Mouse (Mus musculus): ENCODE measurements around the gene Trmt10a.

Gene Trmt10a

DNA sequence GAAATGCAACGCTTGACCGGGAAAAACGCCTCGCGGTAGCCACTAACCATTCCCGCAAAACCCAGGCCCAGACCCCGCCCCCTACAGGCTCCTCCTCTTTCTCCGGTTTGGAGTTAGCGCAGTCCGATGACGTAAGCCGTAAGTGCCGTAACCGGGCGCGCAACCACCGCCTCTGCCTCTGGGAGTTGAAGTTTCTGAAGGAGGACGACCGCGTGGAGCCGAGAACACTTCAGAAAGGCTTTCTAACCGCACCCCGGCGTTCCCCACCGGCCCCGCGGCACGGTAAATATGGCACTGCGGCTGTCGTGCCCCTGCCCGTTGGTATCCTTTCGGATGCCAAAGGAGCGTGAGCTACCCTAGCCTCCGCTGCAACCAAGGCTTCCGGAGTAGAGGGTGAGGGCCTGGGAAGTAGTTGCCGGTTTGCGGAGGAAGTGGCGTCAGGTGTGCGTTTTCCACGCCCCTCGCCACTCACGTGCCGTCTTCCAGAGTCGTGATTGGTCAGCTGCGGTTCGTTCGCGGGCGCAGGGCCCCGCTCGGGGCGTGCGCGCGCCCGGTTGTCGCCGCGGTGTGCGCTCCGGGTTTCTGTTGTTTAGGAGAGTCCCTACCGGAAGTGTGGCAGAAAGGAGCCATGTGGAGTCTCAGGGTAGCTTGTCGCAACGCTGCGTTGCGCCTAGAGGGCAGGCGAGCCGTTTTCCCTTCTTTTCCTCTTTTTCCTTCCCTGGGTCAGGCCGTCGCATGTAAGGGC, at the start of gene Trmt10a:
Gene Trmt10a, plus strand, starts transcription at position 134 of the 745 bp plus-strand sequence.
- peak; percentile 96 for DNase-seq (ENCODE audit: low spot score)

DNA sequence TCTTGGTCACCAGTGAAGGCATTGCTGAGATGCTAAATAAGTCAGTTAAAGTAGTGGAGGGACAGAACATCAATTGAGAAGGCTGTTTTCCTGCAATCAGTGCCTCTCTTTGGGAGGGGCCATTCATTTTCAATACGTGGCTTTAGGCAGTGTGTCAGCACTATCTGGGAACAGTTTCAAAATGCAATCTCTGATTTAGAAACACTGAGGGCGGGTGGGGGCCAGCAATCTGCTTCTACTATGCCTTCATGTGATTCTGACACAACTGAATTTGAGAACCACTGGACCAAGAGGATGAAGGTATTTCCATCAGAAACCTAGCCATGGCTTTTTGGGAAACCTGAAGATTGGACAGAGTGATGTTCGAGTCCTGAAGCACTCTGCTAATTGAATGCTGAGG, 47.9 kb upstream of the Trmt10a start:
- DNase-seq (ENCODE audit: low spot score): no peak

DNA sequence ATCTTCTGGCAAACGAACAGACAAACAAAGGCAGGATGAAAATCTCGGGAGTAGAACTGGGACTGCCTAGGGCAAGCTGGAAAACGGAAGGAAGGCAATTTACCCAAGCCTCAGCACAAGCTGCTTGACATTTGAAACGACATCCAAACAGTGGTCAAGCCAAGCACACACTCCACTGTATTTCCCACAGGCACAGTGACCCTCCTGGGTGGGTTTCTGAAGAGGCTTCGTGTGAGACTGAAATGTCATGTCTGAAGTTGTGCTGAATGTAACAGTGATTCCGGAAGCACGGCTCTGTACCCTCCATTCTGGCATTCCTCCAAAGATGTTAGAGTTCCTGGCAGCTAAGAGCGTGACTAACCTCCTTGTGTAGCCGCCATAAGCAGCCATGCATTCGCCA, 47.5 kb upstream of the Trmt10a start:
- DNase-seq (ENCODE audit: low spot score): no peak

DNA sequence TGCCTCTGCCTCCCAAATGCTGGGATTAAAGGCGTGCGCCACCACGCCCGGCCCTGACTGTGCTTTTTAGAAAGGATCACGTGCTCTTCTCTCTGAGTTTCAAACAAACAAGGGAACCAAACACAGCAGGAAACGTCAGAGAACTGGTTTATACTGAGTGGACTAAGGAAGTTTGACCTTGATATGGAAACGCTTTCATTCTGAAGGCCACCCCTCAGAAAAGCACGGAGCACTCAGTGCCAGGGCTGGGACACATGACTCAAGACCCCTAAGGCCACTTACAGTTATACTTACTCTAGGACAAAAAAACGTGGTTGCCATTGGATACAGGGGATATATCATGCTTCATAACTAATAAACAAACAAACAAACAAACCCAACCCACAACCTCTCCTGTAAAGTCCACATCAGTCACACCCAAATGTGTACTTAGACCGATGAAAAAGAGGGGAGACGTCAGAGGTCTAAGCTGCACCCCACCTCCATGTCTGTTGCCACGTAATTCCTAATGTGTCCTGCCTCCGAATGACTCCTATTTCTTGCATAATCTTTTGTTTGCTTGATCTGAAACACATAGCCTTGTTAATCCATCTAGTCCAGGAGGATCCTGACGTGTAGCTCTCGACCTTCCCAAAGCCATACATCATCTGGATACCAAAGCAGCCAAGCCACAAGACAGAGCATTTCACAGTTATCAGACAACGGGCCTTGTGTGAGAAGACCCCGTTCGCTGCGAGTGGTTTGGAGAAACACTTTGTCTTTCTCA, 46.8 kb upstream of the Trmt10a start:
- no peak for DNase-seq (ENCODE audit: low spot score)

DNA sequence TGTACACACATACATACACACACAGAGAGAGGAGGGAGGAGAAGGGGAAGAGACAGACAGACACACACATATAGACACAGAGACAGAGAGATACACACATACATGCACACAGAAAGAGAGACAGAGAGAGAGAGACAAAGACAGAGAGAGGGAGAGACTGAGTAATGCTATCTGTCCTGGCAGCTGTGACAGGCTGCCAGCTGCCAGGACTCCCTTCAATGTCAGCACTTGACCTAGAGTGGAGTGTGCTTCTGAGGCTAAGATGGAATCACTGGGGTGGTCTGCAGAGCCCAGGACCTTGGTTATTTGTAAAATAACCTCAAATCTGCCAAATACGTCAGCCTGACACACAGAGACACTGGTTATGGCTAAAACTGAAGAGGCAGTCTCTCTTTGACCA, 45.5 kb upstream of the Trmt10a start:
- DNase-seq (ENCODE audit: low spot score): no peak

DNA sequence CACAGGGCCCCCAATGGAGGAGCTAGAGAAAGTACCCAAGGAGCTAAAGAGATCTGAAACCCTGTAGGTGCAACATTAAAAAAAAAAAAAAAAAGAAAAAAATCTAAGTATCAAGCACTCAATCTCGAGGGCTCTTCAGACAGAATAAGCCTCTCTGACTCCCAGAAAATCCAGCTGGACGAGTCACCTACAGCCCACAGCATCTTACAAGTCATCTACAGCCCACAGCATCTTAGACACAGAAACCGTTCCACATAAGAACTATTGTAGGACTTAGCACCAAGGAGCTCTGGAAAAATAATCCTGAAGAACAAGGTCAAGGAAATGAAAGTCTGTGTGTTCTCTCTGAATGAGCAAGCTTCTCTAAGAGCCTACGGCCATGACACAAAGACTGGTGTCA, 41.3 kb upstream of the Trmt10a start:
- DNase-seq (ENCODE audit: low spot score): no peak

DNA sequence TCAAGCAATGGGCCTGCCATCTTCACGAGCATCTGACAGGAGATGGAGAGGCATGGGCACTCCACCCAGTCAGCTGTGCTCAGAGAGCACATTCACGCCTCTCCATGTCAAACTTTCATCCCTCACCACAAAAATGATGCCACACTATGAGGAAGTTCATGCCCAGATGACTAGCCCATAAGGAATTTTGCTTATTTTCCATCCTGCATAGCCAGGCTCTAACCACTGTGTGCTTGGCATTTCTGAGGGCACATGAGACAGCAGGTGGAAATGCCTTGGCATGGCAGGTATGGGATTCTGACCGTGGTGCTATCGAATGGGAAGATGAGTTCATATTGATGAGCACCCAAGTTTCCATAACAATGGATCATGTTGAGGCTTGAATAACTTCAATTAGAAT, 39.6 kb upstream of the Trmt10a start:
- DNase-seq (ENCODE audit: low spot score): no peak

DNA sequence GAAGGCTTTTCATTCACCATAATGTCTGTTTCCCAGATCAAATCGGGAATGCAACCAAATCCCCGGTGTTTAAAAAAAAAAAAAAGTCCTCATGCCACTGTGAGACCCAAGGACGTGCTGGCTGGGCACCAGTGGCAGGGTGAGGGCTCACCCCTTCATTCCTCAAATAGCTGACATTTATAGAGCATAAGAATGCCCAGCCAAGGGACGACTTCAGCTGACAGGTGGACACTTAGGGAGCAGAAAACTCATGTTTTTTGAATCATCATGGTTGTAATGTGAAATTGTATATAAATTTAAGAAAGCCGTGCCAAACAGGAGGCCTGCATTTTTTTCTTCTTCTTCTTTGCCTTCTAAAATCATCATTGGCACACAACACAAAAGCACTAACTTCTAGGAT, 38.2 kb upstream of the Trmt10a start:
- DNase-seq (ENCODE audit: low spot score): no peak

DNA sequence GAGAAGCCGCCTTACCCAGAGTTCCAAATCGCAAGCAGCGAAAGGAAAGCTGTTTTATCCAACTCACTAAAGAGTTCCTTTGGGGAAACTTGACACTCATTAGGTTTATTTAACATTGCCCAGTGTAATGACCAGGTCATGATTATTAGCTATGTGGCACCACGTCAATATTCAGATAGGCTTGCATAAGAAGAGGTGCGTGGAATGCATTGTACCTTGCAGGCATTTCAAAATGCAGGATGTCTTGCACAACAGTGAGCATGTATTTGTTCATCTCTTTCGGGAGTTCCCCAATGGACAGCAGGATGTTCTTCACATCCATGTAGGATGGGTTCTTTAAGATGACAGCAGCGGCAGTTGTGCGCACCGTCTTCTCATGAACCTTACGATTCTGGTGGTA, 36.4 kb upstream of the Trmt10a start:
- no peak for DNase-seq (ENCODE audit: low spot score)

DNA sequence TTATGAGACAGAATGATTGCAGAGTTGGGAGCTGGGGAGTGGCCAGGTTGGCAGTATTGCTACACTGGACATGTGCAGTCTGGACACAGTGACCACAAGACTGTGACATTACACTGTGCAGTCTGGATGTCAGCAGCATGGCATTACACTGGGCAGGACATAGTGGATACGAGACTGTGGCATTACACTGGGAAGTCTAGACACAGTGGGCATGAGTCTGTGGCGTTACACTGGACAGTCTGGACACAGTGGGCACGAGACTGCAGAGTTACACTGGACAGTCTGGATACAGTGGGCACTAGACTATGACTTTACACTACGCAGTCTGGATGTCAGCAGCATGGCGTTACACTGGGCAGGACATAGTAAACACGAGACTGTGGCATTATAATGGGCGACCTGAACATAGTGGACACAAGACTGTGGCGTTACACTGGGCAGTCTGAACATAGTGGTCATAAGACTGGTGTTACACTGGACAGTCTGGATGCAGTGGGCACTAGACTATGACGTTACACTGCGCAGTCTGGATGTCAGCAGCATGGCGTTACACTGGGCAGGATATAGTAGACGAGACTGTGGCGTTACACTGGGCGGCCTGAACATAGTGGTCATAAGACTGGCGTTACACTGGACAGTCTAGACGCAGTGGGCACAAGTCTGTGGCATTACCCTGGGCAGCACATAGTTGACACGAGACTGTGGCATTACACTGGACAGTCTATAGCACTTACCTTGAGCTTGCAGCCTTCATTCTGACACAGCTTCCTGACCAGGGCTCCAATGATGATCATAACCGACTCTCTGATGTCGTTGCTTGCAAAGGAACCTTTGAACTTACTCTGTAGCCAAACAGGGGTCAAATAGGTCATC, 32.1 kb upstream of the Trmt10a start:
- DNase-seq (ENCODE audit: low spot score): no peak

DNA sequence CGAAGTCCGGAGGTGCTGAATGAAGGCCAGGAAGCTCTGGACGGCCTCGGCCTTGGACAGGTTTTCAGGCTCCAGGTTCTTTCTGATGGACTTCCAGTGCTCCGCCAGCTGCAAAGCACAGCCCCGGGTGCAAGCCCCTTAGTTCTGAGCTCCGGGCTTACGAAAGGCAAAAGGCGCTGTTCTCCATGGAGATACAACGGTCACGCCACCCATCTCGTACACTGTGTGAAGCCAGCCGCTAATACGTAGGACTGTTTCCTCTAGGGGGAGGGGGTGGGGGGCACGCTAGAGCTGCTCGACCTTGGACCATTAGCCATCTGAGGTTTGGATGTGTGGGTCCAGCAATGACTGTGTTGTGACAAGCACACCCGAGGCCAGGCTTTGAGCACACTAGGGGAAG, 29.1 kb upstream of the Trmt10a start:
- no peak for DNase-seq (ENCODE audit: low spot score)

DNA sequence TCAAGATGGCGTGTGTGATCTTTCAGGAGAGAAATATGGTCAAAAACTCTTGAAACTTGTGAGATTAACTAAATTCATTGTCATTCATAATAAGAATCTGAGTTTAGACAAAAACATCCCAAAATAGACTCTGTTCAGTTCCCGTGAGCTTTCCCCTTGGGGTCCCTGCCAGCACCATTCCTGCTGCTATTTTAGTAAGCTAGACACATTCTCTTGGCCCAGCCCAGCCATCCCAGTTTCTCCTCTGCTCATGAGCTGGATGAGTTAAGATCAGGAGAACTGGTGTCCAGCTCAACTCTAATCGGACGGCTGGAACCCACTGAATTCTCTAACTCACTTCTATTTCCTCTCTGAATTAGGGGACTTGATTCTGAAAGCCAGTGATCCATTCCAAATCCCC, 26.4 kb upstream of the Trmt10a start:
- no peak for DNase-seq (ENCODE audit: low spot score)

DNA sequence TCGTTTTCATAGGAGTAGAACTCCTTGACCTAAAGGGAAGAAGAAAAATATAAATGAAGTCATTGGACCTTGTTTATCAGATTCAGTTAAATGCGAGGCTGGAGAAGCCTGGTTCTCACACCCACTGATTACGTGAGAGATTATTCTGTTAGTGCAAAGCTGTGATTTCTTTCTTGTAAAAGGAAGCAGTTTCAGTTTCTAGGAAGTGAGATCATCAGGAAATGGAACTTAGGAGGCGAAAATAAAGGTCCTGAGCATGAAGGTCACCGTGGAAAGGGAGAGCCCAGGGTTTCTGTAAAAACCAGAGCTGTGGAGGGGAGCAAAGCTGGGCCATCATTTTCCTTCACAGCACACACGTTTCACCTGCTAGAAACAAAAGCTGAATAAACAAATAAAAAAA, 24.9 kb upstream of the Trmt10a start:
- DNase-seq (ENCODE audit: low spot score): no peak

DNA sequence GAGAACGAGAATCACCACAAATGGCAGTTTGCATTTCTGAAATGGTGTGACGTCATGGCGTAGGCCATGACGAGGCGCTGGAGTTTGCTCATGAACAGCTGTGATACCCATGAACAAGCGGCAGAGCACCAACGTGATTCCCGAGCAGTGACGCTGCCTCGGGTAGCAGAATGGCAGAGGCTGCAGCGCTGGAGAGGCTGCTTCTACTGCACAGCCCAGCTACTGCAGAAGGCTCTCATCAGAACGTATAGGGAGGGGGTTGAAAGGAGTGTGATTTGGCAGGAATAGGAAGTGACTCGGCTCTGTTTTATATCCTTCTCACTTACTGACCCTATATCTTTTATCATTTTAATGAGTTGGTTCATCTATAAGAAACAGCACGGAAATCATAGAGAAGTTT, 24.4 kb upstream of the Trmt10a start:
- DNase-seq (ENCODE audit: low spot score): no peak

DNA sequence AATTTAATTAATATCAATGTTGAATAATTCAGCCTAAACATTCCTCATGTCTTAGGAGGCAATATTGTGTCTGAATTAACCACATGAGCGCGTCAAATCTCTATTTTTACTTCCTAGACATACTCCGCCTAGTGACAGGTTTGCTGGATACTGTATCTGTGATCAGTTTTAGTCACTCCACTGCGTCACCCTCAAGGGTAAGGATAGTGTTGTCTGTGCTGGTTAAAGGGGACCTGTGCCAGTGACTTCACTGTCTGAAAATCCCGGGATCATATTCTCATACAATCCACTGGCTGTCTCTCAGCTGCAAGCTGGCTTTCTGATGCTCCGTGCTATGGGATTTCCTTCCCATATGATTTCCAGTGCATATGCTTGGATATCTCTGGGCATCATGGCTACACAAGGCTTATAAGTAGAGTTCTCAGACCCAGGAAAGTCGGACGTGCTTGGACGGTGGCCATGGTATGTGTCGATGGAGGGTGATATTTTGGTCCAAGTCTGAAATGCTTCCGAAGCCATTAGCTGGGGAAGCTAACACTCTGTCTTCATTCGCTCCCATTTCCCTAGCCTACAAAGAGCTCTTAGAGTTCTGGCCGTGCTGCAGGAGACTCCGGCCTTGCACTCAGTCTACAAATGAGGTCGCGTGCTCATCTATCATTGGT, 23.7 kb upstream of the Trmt10a start:
- DNase-seq (ENCODE audit: low spot score): no peak

DNA sequence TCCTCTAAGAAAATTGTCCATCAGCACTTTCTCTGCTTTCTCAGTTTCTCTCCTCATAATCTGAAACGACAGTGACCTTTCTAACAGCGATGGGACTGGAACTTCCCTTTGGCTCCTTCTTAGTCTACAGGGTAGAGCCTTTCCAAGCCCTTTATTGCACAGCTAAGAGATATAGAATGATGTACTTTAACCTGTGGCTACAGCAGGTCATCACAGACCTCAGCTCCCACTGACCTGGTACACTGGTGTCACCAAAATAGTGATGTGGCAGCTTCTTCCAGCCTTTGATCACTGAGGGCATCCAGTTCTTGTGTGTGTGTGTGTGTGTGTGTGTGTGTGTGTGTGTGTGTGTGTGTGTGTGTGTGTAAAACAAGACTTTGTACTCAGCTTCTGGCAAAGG, 21.8 kb upstream of the Trmt10a start:
- no peak for DNase-seq (ENCODE audit: low spot score)

DNA sequence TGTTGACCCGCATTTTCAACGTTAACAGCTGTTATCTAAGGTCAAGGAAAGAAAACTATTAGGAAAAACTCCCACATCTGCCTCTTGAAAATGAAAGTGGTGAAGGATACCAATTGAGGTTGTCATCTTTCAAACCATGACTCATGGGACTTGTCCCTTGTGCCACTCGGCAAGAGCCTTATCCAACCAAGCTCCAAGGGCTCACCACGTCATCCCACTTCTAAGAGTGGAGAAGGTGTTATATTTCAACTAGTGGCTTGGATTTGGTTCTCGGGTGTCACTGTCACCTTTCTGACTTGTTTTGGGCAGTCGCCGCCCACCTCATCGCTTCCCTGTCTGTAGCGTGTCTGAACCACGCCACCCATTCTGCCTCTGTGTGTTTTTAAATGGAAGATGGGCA, 19.4 kb upstream of the Trmt10a start:
- no peak for DNase-seq (ENCODE audit: low spot score)

DNA sequence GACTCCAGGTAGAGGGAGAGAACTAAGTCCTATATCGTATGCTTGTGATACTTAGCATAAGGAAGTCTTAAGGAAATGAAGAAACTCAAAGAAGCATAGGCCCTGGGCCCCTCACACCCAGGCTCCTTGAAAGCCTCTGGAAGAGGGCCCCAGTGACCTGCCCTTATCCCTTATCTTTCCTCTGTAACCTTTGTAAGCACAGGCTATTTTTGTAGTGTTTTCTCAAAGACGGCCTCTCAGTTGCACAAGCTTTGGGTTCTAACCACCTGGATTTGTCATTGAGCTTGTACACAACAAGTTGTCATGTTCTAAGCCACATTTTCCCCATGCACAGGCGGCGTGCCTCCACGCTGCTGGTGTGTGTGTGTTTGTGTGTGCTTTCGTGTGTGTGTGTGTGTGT, 14.1 kb upstream of the Trmt10a start:
- no peak for DNase-seq (ENCODE audit: low spot score)

DNA sequence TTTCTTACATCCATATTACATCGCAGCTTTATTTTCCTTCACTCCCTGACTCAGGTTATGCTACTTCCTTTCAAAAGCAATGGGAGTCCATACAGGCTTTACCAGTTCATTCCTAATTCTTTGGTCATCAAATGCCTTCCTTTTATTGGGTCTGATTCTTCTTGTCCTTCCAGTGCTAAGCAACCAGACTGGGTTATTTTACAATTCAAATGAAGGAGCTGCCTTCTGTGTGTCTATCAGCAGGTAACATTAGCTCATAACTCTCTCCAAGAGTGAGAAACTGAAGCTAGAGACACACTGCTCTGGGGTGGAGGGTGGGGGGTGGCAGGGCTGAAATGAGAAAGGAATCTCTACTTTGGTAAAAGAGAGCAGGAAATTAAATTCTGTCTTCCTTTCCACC, 12.6 kb upstream of the Trmt10a start:
- DNase-seq (ENCODE audit: low spot score): no peak

DNA sequence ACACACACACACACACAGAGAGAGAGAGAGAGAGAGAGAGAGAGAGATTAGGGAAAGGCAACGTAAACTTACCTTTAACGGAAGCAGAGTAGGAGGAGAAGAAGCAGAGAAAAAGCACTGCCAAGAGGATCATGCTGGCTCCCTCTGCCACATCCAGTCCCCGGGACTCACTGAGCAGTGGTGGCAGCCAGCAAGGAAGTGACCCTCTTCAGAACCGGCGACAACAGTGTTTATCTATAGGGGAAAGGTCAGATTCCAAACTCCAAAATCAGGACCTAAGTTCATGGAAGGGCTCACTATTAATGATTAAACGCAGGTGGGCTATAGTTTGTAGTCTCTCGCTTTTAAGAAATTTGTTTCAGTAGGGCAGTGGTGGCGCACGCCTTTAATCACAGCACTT, 12.1 kb upstream of the Trmt10a start:
- DNase-seq (ENCODE audit: low spot score): no peak

DNA sequence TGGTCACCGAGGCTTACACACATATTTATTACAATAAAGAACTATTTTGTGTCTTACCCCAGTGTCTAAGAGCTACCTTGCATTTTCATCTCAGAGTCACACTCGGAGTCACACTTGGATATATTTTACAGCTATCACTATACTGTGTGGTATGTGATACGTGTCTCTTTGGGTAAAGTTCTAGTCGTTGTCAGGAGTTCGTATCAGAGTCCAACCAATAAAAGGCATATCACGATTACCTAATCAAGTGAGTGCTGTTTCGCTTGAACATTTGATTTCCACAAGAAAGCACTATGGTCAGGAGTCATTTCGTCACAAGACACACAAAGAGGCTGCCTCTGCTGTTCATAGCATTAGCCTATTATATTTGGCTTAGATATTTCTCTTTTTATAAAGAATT, 9.8 kb upstream of the Trmt10a start:
- no peak for DNase-seq (ENCODE audit: low spot score)

DNA sequence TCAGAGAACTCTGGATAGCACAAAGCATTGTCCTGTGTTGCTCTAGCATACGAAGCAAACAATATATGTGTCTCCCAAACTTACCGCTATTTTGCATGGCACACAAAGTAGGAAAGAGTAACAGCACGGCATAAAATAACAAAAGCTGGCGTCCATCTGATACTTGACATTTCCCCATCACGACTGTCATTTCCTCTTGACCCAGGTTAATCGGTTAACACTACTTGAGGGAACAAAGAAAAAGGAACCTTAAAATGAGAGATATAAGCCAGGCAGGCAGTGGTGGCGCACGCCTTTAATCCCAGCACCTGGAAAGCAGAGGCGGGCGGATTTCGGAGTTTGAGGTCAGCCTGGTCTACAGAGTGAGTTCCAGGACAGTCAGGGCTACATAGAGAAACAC, 9.3 kb upstream of the Trmt10a start:
- DNase-seq (ENCODE audit: low spot score): no peak

Data from T-cell, adult 2 months (primary cell).